Mouse (Mus musculus): ENCODE results near the gene Nmu. TPM values are rescaled to one million over a fixed set of nuclear protein-coding genes. Genes with fewer than 3 reads are reported as not detected.
A peak's percentile ranks its signal among the peaks of the same experiment; 100 is the strongest.

Gene Nmu
- total RNA-seq, 1 experiment from 2014 or later, result not detected

DNA sequence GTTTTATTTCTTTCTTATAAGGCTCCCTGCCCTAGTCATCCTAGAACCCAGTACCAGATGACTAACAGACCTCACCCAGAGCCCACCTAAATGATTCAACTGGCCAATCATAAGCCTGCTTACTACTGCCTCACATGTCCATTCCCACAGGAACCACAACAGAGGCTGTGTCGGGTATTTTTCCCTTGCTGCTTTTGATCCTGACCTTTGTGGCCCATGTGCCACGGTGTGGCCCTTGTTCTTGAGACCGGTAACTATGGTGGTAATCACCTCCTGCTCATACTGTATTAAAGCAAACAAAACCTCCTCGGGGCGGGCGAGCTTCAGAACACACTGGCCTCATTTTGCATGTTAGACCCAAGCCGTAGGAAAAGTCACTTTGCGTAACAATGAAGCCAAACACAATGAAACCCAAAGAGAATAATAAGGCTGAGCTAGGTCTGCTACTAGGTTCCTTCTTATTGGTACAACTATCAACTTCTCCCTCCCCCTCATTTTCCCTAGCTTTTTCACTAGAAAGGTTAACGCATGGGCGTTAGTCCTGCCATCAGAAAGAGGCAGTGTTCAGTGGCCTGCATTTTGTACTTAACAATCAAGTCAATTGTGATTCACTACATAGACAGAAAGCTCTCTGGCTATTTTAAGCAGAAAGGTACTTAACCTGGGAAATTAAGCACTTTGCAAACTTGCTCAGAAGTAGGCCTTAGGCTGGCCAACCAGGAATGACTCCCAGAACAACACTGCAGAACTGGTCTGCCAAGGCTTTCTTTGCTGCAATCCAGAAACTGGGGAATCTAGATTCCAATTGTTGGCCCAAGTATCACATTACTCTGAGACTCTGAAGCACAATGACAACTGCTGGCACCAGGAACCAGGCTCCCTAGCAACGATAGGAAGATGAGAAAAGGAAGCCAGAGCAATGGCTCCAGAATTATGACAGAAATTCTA lies 42.1 kb downstream of the Nmu start:
- DNase-seq, result no peak

DNA sequence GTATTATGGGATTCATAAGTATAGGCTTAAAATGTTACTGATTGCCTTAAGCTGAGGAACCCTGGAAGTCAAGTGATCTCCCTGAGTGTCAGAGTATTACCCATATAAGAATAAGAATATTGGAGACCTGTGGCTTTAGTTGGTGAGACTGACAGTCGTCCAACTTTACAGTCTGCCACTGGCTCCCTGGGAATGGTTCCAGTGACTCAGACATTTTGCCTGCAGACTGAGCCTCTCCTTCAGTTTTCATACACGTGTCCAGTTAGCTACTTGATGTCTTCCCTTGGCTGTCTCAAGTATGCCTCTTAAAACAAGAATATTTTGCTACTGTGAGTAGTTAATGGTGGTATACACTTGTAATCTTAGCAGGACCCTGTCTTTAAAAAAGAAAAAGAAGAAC lies 55.4 kb downstream of the Nmu start:
- no peak for DNase-seq

DNA sequence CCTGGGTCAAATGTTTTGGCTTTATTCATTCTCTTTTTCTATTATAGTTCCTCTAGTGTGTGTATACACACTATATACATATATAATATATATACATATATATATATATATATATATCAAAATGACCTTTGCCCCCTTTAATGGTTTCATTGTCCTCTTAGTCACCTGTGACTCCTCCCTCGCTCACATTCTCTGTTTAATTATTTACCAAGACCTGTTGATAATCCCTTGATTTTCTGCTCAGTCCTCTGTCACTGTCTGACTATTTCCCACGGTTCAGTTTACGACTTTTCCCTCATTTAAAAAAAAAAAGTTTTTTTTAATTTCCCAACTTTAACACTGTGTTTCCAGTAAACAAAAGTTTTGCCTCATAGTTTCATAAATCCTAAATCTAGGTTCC lies 57.3 kb downstream of the Nmu start:
- no peak for DNase-seq

DNA sequence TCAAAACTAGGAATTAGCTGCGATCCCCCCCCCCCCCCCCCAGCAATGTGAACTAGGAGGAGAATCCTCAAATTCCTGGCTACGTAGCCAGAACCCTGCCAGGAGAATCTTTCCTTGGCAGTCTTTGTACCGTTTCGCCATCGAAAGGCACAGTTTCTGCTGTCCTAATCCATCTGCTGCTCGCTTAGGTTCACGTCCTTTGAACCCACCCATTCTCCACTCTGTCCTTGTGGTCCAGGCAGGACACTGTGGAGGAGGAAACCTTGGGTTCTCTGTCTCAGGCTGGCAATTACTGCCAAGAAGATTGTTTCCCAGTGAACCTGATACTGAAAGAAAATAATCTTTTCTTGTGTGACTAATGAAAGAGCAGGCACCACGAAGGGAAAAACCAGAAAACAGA lies 58.0 kb downstream of the Nmu start:
- peak; percentile 7 for DNase-seq

DNA sequence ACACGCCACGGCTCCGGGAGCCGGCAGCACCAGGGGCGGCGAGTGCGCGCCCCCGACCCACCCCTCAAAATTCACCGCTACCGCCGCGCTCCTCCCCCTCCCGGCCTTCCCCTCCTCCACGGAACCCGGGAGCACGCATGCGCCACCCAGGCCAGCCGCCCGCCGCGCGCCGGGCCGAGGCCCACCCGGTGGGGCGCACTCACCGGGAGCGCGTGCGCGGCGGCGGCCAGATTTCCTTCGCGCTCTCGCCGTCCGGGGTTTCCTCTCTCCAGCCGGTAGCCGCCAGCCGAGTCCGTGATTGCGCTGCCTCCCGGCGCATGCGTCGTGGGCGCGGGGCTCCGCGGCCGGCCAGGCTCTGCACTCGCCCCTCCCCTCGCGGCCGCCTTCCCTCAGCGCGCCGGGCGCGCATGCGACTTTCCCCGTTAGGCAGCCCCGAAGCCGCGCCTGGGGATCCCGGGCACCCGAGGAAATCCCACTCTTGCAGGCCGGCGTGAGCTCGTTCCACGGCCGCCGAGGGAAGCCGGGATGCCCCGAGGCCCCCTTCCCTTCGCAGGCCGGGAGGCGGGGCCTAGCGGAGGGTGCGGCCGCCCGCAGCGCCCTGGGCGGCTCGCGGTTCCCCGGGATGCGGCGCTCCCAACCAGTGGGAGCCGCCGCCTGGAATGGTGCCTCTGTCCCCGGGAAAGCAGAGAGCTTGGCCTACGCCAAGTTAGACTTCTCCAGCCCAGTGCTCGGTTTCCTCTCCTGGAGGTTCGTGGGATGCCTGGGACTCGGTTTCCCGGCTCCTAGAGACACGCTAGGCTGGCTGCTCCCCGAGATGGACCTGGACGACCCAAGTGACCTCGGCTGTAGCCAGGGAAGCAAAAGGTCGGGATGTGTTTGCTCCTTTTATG lies 58.9 kb downstream of the Nmu start, which contains the start of gene Clock:
Gene Clock, minus strand, starts transcription at position 341 of the 890 bp plus-strand sequence.
- peak; percentile 92 for DNase-seq

DNA sequence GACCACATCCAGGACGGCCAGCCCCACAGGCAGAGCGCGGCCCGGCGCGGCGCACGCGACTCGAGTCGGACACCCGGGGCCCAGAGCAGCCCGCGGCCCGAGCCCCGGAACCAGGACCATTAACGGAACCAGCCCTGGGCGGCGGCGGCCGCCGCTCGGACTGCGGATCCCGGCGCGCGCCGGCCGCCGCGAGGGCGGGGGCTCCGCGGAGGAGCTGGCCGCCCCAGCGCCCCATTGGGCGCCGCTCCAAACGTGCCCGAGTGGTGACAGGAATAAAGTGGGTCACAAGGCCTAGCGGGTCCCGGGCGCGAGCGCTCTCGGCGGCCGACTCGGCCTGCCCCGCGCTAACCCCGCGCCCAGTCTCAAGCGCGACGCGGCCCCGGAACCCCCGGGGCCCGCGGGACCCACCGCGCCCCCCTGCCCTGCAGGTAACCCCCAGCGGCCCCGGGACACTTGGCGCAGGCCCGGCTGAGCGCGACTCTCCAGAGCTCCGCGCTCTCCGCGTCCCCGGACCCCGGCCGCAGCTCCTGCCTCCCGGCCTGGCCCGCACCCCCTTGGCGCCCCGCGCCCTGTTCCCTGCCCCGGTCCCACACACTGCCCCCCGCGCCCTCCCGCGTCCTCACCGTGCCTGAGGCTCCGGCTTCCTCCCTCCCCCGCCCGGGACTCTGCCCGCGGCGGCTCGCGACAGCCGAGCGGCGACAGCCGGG lies 59.7 kb downstream of the Nmu start:
- DNase-seq, result peak; percentile 93

DNA sequence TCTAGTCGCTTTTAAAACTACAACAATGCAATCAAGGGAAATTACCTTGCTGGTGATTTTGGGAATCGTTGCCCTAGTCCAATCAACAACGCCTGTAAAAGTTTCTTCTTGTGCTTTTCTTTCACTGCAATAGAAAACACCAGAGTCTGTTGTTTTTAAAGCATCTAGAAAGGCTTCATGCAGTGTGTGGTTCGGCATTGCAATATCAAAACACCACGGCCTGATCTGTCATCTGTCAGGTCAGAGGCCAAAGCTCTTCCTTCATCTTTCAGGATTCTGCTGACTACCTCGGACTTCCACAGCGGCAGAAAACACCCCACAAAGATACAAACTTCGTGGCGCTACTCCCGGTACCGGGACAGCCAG lies 60.2 kb downstream of the Nmu start:
- DNase-seq, result no peak

DNA sequence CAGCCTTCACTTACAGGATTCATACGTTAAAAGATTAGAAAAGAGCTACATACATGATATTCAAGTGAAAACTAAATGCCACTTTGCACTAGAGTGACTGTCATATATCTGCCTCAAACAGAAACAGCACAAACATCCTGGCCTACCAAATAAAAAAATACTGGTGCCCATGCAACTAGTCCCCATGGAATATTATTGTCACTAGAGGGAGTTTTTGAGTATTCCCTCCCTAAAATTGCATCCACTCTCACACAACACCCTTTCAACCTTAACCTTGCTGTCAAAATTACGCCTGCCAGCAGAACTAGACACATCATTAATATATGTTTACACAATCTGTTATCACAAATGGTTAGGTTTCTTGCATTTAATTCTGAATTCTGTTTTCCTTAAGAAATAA lies 61.6 kb downstream of the Nmu start:
- no peak for DNase-seq

DNA sequence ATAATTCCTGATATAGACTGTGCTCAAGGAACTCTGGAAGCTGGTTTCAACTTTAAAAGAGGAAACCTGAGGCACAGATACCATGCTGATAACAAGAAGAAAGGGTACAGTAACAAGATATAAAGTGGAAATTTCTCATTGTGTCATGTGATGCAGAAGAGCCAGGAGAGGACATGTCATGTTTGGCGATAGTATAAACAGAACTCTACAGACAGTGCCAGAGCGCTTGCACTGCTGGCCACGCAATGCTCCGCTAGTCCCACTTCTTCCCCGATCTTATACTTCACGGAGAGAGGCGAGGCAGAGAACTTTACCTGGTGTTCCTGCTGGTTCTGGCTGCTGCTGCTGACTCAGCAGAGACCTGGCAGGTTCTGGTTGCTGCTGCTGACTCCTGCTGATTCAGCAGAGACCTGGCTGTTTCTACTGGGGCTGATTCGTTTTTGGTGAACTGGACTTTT lies 74.3 kb downstream of the Nmu start:
- no peak for DNase-seq

DNA sequence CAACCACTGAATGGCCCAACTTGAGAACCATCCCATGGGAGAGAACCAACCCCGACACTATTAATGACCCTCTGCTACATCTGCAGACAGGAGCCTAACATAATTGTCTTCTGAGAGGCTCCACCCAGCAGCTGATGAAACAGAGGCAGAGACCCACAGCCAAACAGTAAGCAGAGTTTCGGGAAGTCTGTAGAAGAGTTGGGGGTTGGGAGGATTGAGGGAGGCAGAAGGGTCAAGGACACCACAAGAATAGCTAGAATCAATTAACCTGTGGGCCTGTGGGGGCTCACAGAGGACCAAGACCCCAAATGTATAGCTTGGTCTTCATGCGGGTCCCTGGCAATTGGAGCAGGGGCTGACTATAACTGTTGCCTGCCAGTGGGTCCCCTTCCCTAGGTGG lies 75.3 kb downstream of the Nmu start:
- no peak for DNase-seq

DNA sequence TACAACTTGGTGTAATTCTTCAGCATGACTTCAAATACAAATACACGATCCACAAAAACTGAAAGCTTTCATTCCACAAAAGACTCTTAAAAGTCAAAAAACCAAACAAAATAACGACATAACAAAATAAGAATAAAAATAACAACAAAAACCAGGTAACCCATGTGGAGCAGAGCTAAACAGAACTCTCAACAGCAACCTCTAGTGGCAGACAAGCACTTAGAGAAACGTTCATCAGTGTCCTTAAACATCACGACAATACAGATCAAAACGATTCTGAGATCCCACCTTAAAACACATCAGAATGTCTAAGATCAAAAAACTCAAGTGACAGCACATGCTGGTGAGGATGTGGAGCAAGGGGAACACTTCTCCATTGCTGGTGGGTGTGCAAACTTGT lies 76.5 kb downstream of the Nmu start:
- no peak for DNase-seq

DNA sequence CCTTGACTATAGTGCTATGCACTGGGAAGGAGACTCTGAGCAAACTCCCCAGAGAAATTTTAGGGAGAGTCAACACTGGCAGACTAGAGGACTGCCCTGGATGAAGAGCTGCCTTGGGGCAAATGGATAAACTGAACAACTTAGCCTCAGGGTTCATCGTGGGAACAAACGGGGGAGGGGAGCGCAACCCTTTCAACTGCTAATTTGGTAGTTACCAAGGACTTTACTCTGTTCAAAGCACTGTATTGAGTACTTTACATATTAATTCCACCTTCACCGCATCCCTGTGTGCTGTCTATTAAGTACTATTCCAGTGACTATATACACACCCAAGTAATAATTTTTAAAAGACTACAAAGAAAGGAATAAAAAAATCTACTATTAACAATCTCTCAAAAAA lies 77.9 kb downstream of the Nmu start:
- no peak for DNase-seq

DNA sequence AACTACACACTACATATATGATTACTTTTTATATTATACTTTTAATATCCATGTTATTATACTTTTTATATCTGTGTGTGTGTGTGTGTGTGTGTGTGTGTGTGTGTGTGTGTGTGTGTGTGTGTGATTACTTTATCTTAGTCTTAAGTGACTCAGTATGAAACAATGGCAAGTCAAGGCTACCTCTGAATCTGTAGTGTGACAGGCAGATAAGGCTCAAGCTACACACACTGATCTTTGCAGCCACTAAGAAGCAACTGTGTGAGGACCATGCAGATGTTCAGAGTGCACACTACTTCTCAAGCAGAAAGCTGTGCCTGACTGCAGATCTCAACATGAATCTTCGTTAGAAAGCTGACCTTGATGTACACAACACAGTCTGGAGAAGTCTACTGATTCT lies 79.7 kb downstream of the Nmu start:
- DNase-seq, result no peak

Other genes with a start within 250 kb of the Nmu start
- 30.9 and 40.2 TPM in 2 replicates for gene Srd5a3, start 223.5 kb downstream of the Nmu start, total RNA-seq (2021)
- gene Tmem165, start 179.9 kb downstream of the Nmu start, total RNA-seq (2021), result 36.1 and 47.4 TPM in 2 replicates
- 36.0 and 47.6 TPM in 2 replicates for gene Clock, start 59.0 kb downstream of the Nmu start, total RNA-seq (2021)
- not detected in 2 replicates for gene Pdcl2, start 32.6 kb downstream of the Nmu start, total RNA-seq (2021)
- not detected in 2 replicates for gene Gm7271, start 120.3 kb upstream of the Nmu start, total RNA-seq (2021)
- 61.9 and 69.8 TPM in 2 replicates for gene Exoc1, start 165.5 kb upstream of the Nmu start, total RNA-seq (2021)
- gene Cep135, start 224.9 kb upstream of the Nmu start, total RNA-seq (2021), result 6.8 and 6.9 TPM in 2 replicates